Mouse (Mus musculus) CH12.LX (cell line): ENCODE data around the gene Zcchc24.

Experiments
- CHD2 ChIP-seq: IDR thresholded peaks from 2 replicates; pipeline ENCODE4 v1.6.1; 2011; ENCODE audit warnings: low read length, improper control_type of control experiment
- CTCF ChIP-seq, 2 experiments: IDR thresholded peaks in 1 of 2; conservative IDR thresholded peaks in 1 of 2; 2 replicates each; pipeline ENCODE4 v1.5.1; 2011 to 2012; ENCODE audit warnings: low read depth in 2 of 2, low read length in 2 of 2, improper control_type of control experiment in 1 of 2, inconsistent platforms in 1 of 2, mild to moderate bottlenecking in 1 of 2, moderate library complexity in 1 of 2
- EP300 ChIP-seq: IDR thresholded peaks from 2 replicates; pipeline ENCODE4 v1.6.1; 2011; ENCODE audit warnings: low read length, improper control_type of control experiment
- MXI1 ChIP-seq: IDR thresholded peaks from 2 replicates; pipeline ENCODE4 v1.6.1; 2011; ENCODE audit warnings: mild to moderate bottlenecking, low read depth, low read length, improper control_type of control experiment

DNA sequence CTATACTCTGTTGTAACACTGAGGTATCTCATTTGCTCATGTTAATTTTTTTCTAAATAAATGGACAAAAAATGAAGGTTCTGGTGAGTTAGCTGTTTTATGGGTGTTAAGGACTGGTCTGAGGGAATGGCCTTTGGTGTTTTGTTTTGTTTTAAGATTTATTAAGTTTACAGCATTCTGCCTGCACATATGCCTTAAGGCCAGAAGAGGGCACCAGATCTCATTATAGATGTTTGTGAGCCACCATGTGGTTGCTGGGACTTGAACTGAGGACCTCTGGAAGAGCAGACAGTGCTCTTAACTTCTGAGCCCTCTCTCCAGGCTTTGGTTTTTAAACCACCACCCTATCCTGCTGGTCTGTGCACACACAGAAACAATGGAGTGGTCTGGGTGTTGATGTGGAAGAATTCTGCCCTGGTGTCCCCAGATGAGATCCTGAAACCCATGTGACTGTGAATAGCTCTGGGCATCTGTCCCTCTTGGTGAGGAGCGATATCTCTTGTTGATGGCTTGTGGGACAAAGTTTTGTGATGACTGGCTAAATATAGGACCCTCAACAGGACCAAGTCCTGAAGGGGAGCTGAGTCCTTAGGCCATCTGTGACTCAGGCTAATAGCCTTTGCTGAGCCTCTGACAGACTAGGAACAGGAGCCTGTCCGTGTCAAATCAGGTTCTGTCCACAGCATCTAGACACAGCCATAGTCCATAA, 102.0 kb downstream of the Zcchc24 start:
- TF ChIP-seq CTCF (conservative IDR thresholded peaks at IDR 0.05 in 1 of 2, IDR thresholded peaks at IDR 0.05 in 1 of 2; ENCODE audit: low read depth in 2 of 2, low read length in 2 of 2): peak; percentile 53 to 67; a peak in 3 of 4 replicates
- no peak for TF ChIP-seq EP300
- no peak for TF ChIP-seq MXI1
- no peak for TF ChIP-seq CHD2
